Mouse (Mus musculus) embryonic facial prominence, embryonic 13.5 days (tissue): Measurements from ENCODE around the gene Fars2. TPM values are rescaled to one million over a fixed set of nuclear protein-coding genes. Genes with fewer than 3 reads are reported as not detected.

ENCODE experiments used
- ATAC-seq: fragments of 200-750 bp; cut with Nextera tagmentation; 2 replicates; pipeline ENCODE4 v1.8.0; 2017; ENCODE audit warnings: low read depth; ENCODE audit not compliant: insufficient number of reproducible peaks, insufficient read depth, low FRiP score, low TSS enrichment
- H3K27ac ChIP-seq: fragments of 300-500 bp; sonication (generic); 2 replicates; pipeline ENCODE4 v1.5.1; 2015; ENCODE audit warnings: moderate library complexity, mild to moderate bottlenecking, inconsistent platforms
- H3K27me3 ChIP-seq: fragments of 300-500 bp; sonication (generic); 2 replicates; pipeline ENCODE4 v1.6.1; 2015; ENCODE audit warnings: mild to moderate bottlenecking, inconsistent platforms
- H3K36me3 ChIP-seq: fragments of 300-500 bp; sonication (generic); 2 replicates; pipeline ENCODE4 v1.6.1; 2015; ENCODE audit warnings: mild to moderate bottlenecking, inconsistent platforms
- H3K4me1 ChIP-seq: fragments of 300-500 bp; sonication (generic); 2 replicates; pipeline ENCODE4 v1.6.1; 2015; ENCODE audit warnings: inconsistent platforms
- H3K4me2 ChIP-seq: fragments of 300-500 bp; sonication (generic); 2 replicates; pipeline ENCODE4 v1.6.1; 2015; ENCODE audit warnings: moderate library complexity, mild to moderate bottlenecking, inconsistent platforms
- H3K4me3 ChIP-seq: fragments of 300-500 bp; sonication (generic); 2 replicates; pipeline ENCODE4 v1.5.1; 2015; ENCODE audit warnings: mild to moderate bottlenecking, inconsistent platforms
- H3K9ac ChIP-seq: fragments of 300-500 bp; sonication (generic); 2 replicates; pipeline ENCODE4 v1.6.1; 2015; ENCODE audit warnings: mild to moderate bottlenecking, inconsistent platforms
- H3K9me3 ChIP-seq: fragments of 300-500 bp; sonication (generic); 2 replicates; pipeline ENCODE4 v1.6.1; 2016; ENCODE audit warnings: inconsistent platforms
- WGBS: fragments of 180-500 bp; shearing (Covaris S2); methylation state at CpG from one replicate; pipeline ENCODE4 v1.1.7; 2015; ENCODE audit warnings: mixed read lengths; 5-methylcytosine and 5-hydroxymethylcytosine counted together
- polyA plus RNA-seq: library from polyadenylated mRNA; unstranded; fragments of >200 nt; fragmentation: Nextera tagmentation; extraction: Ambion mirVana; gene quantifications from 2 replicates; pipeline ENCODE4 v1.2.1, GENCODE M21; 2015

Gene Fars2
- polyA plus RNA-seq, 1 experiment from 2014 or later = 34.6 TPM

DNA sequence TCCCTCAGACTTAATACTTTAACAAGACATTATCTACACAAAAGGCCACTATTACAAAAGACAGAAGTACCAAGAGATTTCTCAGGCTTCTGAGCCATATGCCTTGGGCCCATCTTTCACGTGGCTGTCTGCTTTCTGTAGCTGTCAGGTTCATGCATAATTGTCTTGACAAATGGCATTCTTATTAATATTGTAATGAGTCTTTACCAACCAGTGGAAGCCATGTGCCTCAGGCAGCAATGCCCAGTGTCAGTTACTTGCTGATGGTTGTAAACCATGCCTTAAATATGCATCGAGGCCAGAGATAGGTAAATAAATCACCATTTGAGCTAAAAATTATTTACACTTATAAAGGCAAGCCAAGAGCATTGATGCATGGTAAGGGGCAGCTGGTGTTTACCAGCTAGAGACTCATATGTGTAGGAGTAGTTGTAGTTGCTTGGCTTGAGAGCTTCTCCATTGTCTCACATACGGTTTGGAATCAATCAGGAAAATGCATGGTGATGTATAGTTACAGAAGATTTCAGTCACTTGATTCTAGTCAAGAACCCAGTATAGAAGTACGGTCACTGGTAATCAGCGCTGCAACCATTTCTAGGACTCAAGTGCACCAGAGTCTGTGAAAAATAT lies 76.4 kb downstream of the Fars2 start:
- Histone ChIP-seq H3K27me3 (no peaks in the 10 kb centered on the region), H3K4me2 (no peak overlapping the region), H3K36me3 (no peaks in the 10 kb centered on the region), H3K27ac (no peak overlapping the region), H3K9ac (no peak overlapping the region), H3K4me1 (peaks cover 10% of the 10 kb centered on the region), H3K4me3 (no peak overlapping the region), H3K9me3 (no peaks in the 10 kb centered on the region)
- ATAC-seq = no peak
- 82% methylated on average over 5 of the region's 5 CpGs for WGBS

DNA sequence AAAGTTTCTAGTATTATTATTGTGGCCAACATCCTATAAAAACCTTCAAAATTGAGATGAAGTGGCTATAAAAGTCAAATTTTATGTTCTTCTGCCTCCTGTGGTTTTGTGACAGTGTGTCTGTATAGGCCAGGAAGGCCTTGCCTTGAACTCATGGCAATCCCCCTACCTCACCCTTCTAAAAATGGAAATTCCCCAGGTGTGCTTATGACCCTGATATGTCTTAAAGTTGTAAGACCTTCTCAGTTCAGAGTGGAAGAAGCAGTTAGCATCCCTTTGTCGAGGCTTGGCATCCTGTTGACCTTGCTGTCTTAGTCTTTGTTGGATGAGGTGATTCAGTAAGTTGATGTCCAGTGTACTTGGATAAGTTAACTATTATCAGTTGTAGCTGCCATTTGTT lies 82.1 kb downstream of the Fars2 start:
- 85% methylated on average over 1 of the region's 1 CpGs for WGBS
- no peak overlapping the region for H3K4me2 ChIP-seq
- no peaks in the 10 kb centered on the region for H3K36me3 ChIP-seq
- H3K27ac ChIP-seq = no peak overlapping the region
- no peak for ATAC-seq
- H3K4me3 ChIP-seq = no peak overlapping the region
- no peaks in the 10 kb centered on the region for H3K9me3 ChIP-seq
- no peaks in the 10 kb centered on the region for H3K27me3 ChIP-seq
- H3K9ac ChIP-seq = no peak overlapping the region
- peaks cover 10% of the 10 kb centered on the region for H3K4me1 ChIP-seq

DNA sequence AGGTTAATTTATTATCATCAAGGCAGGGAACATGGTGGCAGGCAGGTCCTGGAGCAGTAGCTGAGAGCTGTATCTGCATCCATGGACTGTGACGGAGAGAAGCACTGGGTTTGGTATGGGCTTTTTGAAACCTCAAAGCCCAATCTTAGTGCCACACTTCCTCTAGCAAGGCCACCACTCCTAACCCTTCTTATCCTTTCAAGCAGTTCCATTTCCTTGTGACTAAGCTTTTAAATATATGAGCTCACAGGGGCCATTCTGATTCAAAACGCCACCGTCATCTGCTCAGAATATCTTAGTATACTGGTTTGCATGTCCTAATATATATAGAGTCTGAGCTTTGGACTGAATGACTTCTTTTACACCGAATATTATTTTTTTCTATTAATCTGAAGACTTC lies 83.2 kb downstream of the Fars2 start:
- WGBS = 89% methylated on average over 4 of the region's 4 CpGs
- Histone ChIP-seq H3K36me3 (0 out of 2 replicates have a peak, but pooled peaks cover 2% of the 10 kb centered on the region), H3K27me3 (no peaks in the 10 kb centered on the region), H3K9ac (no peak overlapping the region), H3K27ac (no peak overlapping the region), H3K4me2 (no peak overlapping the region), H3K4me1 (peaks cover 10% of the 10 kb centered on the region), H3K4me3 (no peak overlapping the region), H3K9me3 (no peaks in the 10 kb centered on the region)
- no peak for ATAC-seq

DNA sequence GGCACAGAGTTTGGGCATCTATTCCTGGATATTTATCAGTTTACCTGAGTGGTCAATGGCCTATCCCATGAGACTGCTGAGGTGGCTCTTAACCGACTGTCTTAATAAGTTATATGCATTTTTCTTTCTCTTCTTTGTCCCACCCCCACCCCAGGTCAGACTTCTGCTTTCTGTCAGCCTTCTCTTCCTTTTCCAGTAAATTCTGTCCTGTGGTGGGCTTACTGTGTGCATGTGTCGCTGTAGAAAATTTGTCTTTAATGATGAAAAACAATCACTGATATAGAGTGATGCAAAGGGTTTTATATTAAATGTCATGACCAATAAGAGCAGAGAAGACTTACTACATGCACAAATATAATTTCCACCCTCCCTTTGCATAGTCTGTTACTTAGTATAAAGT lies 85.3 kb downstream of the Fars2 start:
- H3K4me2 ChIP-seq = no peak overlapping the region
- 83% methylated on average over 2 of the region's 2 CpGs for WGBS
- no peak overlapping the region for H3K4me3 ChIP-seq
- no peak for ATAC-seq
- 0 out of 2 replicates have a peak, but pooled peaks cover under 1% of the 10 kb centered on the region for H3K4me1 ChIP-seq
- H3K27ac ChIP-seq = no peak overlapping the region
- no peaks in the 10 kb centered on the region for H3K9me3 ChIP-seq
- no peaks in the 10 kb centered on the region for H3K27me3 ChIP-seq
- H3K36me3 ChIP-seq = 0 out of 2 replicates have a peak, but pooled peaks cover 2% of the 10 kb centered on the region
- H3K9ac ChIP-seq = no peak overlapping the region

DNA sequence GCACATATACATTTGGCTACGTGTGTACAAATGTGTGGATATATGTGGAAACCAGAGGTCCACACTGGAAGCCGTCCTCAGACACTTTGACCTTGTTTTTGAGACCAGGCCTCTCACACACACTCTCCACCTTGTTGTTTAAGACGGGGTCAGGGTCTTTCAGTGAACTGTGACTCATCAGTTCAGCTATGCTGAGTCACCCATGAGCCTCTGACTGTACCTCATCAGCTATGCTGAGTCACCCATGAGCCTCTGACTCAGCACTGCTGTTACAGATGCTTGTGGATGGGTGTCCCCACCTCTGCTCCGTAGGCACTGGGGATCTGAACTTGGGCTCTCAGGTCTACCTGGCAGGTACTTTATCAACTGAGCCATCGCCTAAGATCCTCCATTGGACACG lies 85.8 kb downstream of the Fars2 start:
- H3K4me1 ChIP-seq = no peaks in the 10 kb centered on the region
- WGBS = 75% methylated on average over 6 of the region's 6 CpGs
- H3K27ac ChIP-seq = no peak overlapping the region
- H3K9me3 ChIP-seq = no peaks in the 10 kb centered on the region
- no peaks in the 10 kb centered on the region for H3K27me3 ChIP-seq
- H3K36me3 ChIP-seq = 0 out of 2 replicates have a peak, but pooled peaks cover 2% of the 10 kb centered on the region
- H3K4me3 ChIP-seq = no peak overlapping the region
- ATAC-seq = 0 out of 2 replicates have a peak, but pooled peaks have one; percentile 10
- H3K9ac ChIP-seq = no peak overlapping the region
- H3K4me2 ChIP-seq = no peak overlapping the region

DNA sequence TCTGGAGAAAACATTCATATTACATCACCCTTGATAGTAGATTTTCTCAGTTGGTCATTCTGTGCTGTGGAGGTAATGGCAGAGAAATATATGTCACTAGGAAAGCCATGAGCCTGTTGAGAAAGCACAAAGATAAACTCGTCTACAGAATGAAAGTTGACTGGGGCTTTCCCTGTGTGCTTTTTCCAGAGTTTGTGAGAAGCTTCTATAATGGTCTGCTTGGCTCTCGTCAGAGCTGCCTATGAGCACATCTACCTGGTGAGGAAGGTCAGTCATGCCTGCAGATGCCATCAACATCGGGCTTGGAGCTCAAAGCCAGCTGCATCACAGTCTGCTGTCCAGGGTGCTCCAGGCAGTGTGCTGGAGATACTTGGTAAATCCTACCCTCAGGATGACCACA lies 87.1 kb downstream of the Fars2 start:
- H3K4me3 ChIP-seq = no peak overlapping the region
- WGBS = 82% methylated on average over 3 of the region's 3 CpGs

DNA sequence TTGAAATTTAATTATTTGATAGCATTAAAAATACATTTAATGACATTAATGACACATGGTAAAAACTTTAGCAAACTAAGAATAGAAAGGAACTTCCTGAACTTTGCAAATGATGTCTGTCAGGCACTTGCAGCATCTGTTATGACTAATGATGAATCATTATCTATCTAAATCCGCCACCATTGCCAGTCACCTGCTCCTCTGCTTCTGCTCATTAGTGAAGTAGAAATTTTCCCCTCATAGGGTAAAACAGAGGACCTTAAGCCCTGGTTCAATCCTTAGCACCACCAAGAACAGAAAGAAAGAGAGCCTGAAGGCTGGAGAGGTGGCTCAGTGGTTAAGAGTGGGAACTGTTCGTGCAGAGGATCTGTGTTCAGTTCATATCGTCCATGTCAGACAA lies 93.8 kb downstream of the Fars2 start:
- WGBS = 91% methylated on average over 3 of the region's 3 CpGs
- Histone ChIP-seq H3K36me3 (no peaks in the 10 kb centered on the region), H3K4me3 (no peak overlapping the region), H3K4me2 (no peak overlapping the region), H3K9ac (no peak overlapping the region), H3K27ac (no peak overlapping the region), H3K4me1 (no peaks in the 10 kb centered on the region), H3K9me3 (no peaks in the 10 kb centered on the region), H3K27me3 (no peaks in the 10 kb centered on the region)
- no peak for ATAC-seq

More for the DNA sequence above, 87.1 kb downstream of the Fars2 start:
- Histone ChIP-seq H3K9me3 (no peaks in the 10 kb centered on the region), H3K9ac (no peak overlapping the region), H3K4me2 (no peak overlapping the region), H3K4me1 (no peaks in the 10 kb centered on the region), H3K27me3 (no peaks in the 10 kb centered on the region), H3K36me3 (0 out of 2 replicates have a peak, but pooled peaks cover 2% of the 10 kb centered on the region), H3K27ac (no peak overlapping the region)
- no peak for ATAC-seq

DNA sequence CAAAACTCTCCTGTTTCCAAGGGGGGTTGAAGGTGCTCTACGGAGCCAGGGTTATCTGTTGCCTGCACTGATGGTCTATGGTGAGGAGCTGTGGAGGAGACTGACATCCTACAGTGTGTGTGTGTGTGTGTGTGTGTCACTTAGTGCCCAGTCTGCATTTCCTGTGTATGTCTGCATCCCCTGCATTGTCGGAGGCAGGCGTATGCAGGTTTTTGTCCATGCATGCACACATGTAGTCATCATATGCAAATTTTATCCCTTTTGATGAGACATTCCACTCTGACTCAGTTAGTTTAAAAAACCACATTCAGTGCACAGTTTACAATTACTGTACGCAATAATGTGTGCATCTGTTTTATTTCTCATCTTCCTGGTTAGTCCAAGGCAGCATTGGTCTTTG lies 96.8 kb downstream of the Fars2 start:
- Histone ChIP-seq H3K4me2 (no peak overlapping the region), H3K4me1 (no peaks in the 10 kb centered on the region), H3K36me3 (no peaks in the 10 kb centered on the region), H3K9me3 (no peaks in the 10 kb centered on the region), H3K27ac (no peak overlapping the region), H3K27me3 (no peaks in the 10 kb centered on the region), H3K9ac (no peak overlapping the region), H3K4me3 (no peak overlapping the region)
- 89% methylated on average over 4 of the region's 4 CpGs for WGBS
- ATAC-seq = no peak

DNA sequence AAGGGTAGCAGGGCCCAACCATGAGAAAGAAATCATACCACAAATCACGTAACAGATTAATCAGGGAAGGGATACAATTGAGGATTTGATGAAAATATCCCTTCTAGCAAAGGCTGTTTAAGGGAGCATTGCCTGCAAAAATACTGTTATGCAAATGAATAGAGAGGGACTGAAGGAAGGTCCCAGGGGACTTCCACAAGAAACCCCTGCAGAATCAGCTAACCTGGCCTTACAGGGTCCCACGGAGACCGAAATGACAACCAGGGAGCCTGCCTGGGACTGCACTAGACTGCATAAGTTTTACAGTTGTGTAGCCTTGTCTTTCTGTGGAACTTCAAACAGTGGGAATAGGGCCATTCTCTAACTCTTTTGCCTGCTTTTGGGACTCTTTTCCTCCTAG lies 98.8 kb downstream of the Fars2 start:
- H3K9ac ChIP-seq = no peak overlapping the region
- H3K36me3 ChIP-seq = no peaks in the 10 kb centered on the region
- no peak overlapping the region for H3K4me3 ChIP-seq
- H3K4me1 ChIP-seq = no peaks in the 10 kb centered on the region
- H3K27me3 ChIP-seq = no peaks in the 10 kb centered on the region
- WGBS = 78% methylated on average over 3 of the region's 3 CpGs
- H3K4me2 ChIP-seq = no peak overlapping the region
- no peak for ATAC-seq
- no peaks in the 10 kb centered on the region for H3K9me3 ChIP-seq
- H3K27ac ChIP-seq = no peak overlapping the region

DNA sequence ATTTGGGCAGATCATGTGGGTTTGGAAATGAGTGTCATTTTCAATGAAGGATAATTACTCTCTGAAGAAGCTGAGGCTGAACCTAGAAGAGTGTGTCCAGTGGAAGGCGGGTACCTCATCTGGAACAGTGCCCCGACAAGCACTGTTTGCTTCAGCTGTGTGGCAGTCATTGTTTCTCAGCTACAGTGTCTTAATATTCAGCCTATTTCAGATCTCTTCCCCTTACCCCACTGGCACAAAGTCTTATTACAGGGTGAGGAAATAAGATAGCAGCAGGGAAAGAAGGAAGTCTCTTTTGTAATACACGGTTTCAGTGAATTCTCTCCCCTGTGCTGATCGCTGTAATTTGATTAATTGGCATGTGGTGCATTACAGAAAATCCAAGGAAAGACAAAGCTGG lies 101.1 kb downstream of the Fars2 start:
- Histone ChIP-seq H3K36me3 (no peaks in the 10 kb centered on the region), H3K9me3 (no peaks in the 10 kb centered on the region), H3K9ac (no peak overlapping the region), H3K4me2 (no peak overlapping the region), H3K4me3 (no peak overlapping the region), H3K4me1 (no peaks in the 10 kb centered on the region), H3K27ac (no peak overlapping the region), H3K27me3 (no peaks in the 10 kb centered on the region)
- WGBS = 70% methylated on average over 4 of the region's 4 CpGs
- no peak for ATAC-seq

DNA sequence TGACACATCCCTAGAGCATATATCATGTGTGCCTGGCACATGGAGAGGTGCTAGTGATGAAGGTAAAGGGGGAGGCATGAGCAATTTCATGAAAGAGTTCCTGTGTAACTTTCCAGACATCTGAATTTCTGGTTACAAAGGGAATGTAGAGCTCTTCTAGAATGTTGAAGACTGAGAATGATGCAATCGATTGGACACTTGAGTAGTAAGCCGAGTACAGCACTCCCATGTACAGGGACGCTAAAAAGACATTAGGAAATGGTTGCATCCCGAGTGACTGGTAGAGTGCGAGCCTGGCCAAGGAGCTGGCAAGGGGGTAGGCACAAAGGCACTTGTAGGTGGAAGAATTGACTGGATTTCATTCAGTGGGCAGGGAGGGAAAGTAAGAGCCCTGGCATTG lies 102.3 kb downstream of the Fars2 start:
- H3K4me1 ChIP-seq = no peaks in the 10 kb centered on the region
- H3K9ac ChIP-seq = no peak overlapping the region
- ATAC-seq = no peak
- no peak overlapping the region for H3K4me2 ChIP-seq
- H3K27ac ChIP-seq = no peak overlapping the region
- H3K36me3 ChIP-seq = no peaks in the 10 kb centered on the region
- WGBS = 91% methylated on average over 5 of the region's 5 CpGs
- H3K4me3 ChIP-seq = no peak overlapping the region
- H3K27me3 ChIP-seq = no peaks in the 10 kb centered on the region
- H3K9me3 ChIP-seq = no peaks in the 10 kb centered on the region

DNA sequence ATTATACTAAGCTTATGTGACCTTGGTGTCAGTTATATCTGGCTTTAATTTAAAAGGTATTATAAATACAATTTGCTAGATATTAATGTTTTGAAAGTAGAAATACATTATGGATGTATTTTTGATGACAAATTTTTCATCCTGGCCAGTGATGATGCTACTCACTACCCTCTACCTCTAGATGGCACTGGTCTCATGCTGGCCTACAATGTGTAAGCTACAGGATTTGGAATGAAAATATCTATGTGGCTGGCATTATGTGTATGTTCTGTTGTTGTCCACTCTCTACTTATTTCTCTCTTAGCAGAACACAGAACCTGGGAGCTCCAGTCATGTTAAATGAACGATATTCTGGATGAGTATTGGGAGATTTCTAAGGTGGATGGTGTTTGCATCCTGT lies 104.7 kb downstream of the Fars2 start:
- no peak overlapping the region for H3K4me3 ChIP-seq
- H3K27ac ChIP-seq = no peak overlapping the region
- H3K4me2 ChIP-seq = no peak overlapping the region
- H3K36me3 ChIP-seq = no peaks in the 10 kb centered on the region
- ATAC-seq = no peak
- no peaks in the 10 kb centered on the region for H3K27me3 ChIP-seq
- 81% methylated on average over 1 of the region's 1 CpGs for WGBS
- H3K9ac ChIP-seq = no peak overlapping the region
- no peaks in the 10 kb centered on the region for H3K4me1 ChIP-seq
- H3K9me3 ChIP-seq = no peaks in the 10 kb centered on the region
